Mouse (Mus musculus): ENCODE results near the gene Mrpl37. TPM values are rescaled to one million over a fixed set of nuclear protein-coding genes. Genes with fewer than 3 reads are reported as not detected.

Mrpl37 gene
- polyA plus RNA-seq, 1 experiment from 2014 or later: 38.6 TPM

- ATAC-seq (no peak), DNase-seq (no peak)
- no peaks in the 10 kb centered on the region for H3K27me3 ChIP-seq (ENCODE audit: insufficient read depth, low read length)
- H3K4me1 ChIP-seq (ENCODE audit: insufficient read depth): no peaks in the 10 kb centered on the region
- no peaks in the 10 kb centered on the region for H3K9me3 ChIP-seq (ENCODE audit: low read length)
- WGBS (ENCODE audit: insufficient replicate concordance): 69% methylated on average over 8 of the region's 8 CpGs
- no peak overlapping the region for H3K9ac ChIP-seq (replicated peaks)
- TF ChIP-seq EP300 (IDR thresholded peaks at IDR 0.05; ENCODE audit: low read depth) (no peak), CTCF (IDR thresholded peaks at IDR 0.05; ENCODE audit: low read depth) (no peak)
- peaks cover 14% of the 10 kb centered on the region for H3K36me3 ChIP-seq (replicated peaks; ENCODE audit: insufficient read depth, low read length)
- H3K4me2 ChIP-seq (ENCODE audit: low read depth, low read length): no peak overlapping the region
- no peak overlapping the region for H3K27ac ChIP-seq (ENCODE audit: low read depth)
- no peak overlapping the region for H3K4me3 ChIP-seq (ENCODE audit: low read depth, low read length)
Observed at GRCm38 (mm10) chr4:107026451-107026850, 40.2 kb downstream of the Mrpl37 start.

GRCm38 (mm10) chr4:107025369-107025768 lies 41.3 kb downstream of the Mrpl37 start:
- no peak for TF ChIP-seq CTCF (IDR thresholded peaks at IDR 0.05; ENCODE audit: low read depth)
- TF ChIP-seq EP300 (IDR thresholded peaks at IDR 0.05; ENCODE audit: low read depth): no peak
- H3K36me3 ChIP-seq (replicated peaks; ENCODE audit: insufficient read depth, low read length): peaks cover 6% of the 10 kb centered on the region; the same call in 1 of the 2 replicates
- 90% methylated on average over 5 of the region's 5 CpGs for WGBS (ENCODE audit: insufficient replicate concordance)
- DNase-seq (no peak), ATAC-seq (no peak)
- no peaks in the 10 kb centered on the region for H3K9me3 ChIP-seq (ENCODE audit: low read length)
- H3K9ac ChIP-seq (replicated peaks): no peak overlapping the region
- H3K27ac ChIP-seq (ENCODE audit: low read depth): no peak overlapping the region
- H3K27me3 ChIP-seq (ENCODE audit: insufficient read depth, low read length): no peaks in the 10 kb centered on the region
- H3K4me2 ChIP-seq (ENCODE audit: low read depth, low read length): no peak overlapping the region
- H3K4me3 ChIP-seq (ENCODE audit: low read depth, low read length): no peak overlapping the region
- H3K4me1 ChIP-seq (ENCODE audit: insufficient read depth): 0 out of 2 replicates have a peak, but pooled peaks cover 3% of the 10 kb centered on the region

- Histone ChIP-seq H3K4me1 (ENCODE audit: insufficient read depth) (peaks cover 7% of the 10 kb centered on the region; the same call in 1 of the 2 replicates), H3K4me3 (ENCODE audit: low read depth, low read length) (no peak overlapping the region), H3K9me3 (ENCODE audit: low read length) (no peaks in the 10 kb centered on the region), H3K9ac (replicated peaks) (no peak overlapping the region), H3K4me2 (ENCODE audit: low read depth, low read length) (no peak overlapping the region), H3K36me3 (replicated peaks; ENCODE audit: insufficient read depth, low read length) (peaks cover 5% of the 10 kb centered on the region; the same call in 1 of the 2 replicates), H3K27ac (ENCODE audit: low read depth) (no peak overlapping the region), H3K27me3 (ENCODE audit: insufficient read depth, low read length) (no peaks in the 10 kb centered on the region)
- ATAC-seq: no peak
- 90% methylated on average over 7 of the region's 7 CpGs for WGBS (ENCODE audit: insufficient replicate concordance)
- no peak for TF ChIP-seq EP300 (IDR thresholded peaks at IDR 0.05; ENCODE audit: low read depth)
- TF ChIP-seq CTCF (IDR thresholded peaks at IDR 0.05; ENCODE audit: low read depth): no peak
- no peak for DNase-seq
Observed at GRCm38 (mm10) chr4:107024899-107025298, 41.8 kb downstream of the Mrpl37 start.

- Histone ChIP-seq H3K27me3 (ENCODE audit: insufficient read depth, low read length) (no peaks in the 10 kb centered on the region), H3K9ac (replicated peaks) (no peak overlapping the region), H3K4me1 (ENCODE audit: insufficient read depth) (peaks cover 16% of the 10 kb centered on the region; the same call in 1 of the 2 replicates), H3K36me3 (replicated peaks; ENCODE audit: insufficient read depth, low read length) (no peaks in the 10 kb centered on the region), H3K9me3 (ENCODE audit: low read length) (no peaks in the 10 kb centered on the region), H3K4me2 (ENCODE audit: low read depth, low read length) (no peak overlapping the region), H3K4me3 (ENCODE audit: low read depth, low read length) (no peak overlapping the region), H3K27ac (ENCODE audit: low read depth) (no peak overlapping the region)
- no peak for ATAC-seq
- WGBS (ENCODE audit: insufficient replicate concordance): 82% methylated on average over 3 of the region's 3 CpGs
- TF ChIP-seq EP300 (IDR thresholded peaks at IDR 0.05; ENCODE audit: low read depth) (no peak), CTCF (IDR thresholded peaks at IDR 0.05; ENCODE audit: low read depth) (peak; percentile 5; the same call in 1 of the 2 replicates)
- no peak for DNase-seq
Observed at GRCm38 (mm10) chr4:107021464-107021863, 45.2 kb downstream of the Mrpl37 start.

GRCm38 (mm10) chr4:107020287-107021000 lies 46.2 kb downstream of the Mrpl37 start:
- DNase-seq: no peak

GRCm38 (mm10) chr4:107019027-107019426 lies 47.6 kb downstream of the Mrpl37 start:
- H3K27ac ChIP-seq (ENCODE audit: low read depth): no peak overlapping the region
- no peaks in the 10 kb centered on the region for H3K36me3 ChIP-seq (replicated peaks; ENCODE audit: insufficient read depth, low read length)
- WGBS (ENCODE audit: insufficient replicate concordance): 67% methylated on average over 7 of the region's 7 CpGs
- H3K4me3 ChIP-seq (ENCODE audit: low read depth, low read length): no peak overlapping the region
- DNase-seq: no peak
- H3K9ac ChIP-seq (replicated peaks): no peak overlapping the region
- no peak overlapping the region for H3K4me2 ChIP-seq (ENCODE audit: low read depth, low read length)
- TF ChIP-seq CTCF (IDR thresholded peaks at IDR 0.05; ENCODE audit: low read depth) (no peak), EP300 (IDR thresholded peaks at IDR 0.05; ENCODE audit: low read depth) (no peak)
- peaks cover 16% of the 10 kb centered on the region; the same call in 1 of the 2 replicates for H3K4me1 ChIP-seq (ENCODE audit: insufficient read depth)
- ATAC-seq: no peak
- H3K27me3 ChIP-seq (ENCODE audit: insufficient read depth, low read length): no peaks in the 10 kb centered on the region
- H3K9me3 ChIP-seq (ENCODE audit: low read length): no peaks in the 10 kb centered on the region

More at GRCm38 (mm10) chr4:107020287-107021000, 46.2 kb downstream of the Mrpl37 start:
- no peaks in the 10 kb centered on the region for H3K27me3 ChIP-seq (ENCODE audit: insufficient read depth, low read length)
- peak; percentile 75 for ATAC-seq
- TF ChIP-seq EP300 (IDR thresholded peaks at IDR 0.05; ENCODE audit: low read depth): no peak
- no peak for TF ChIP-seq CTCF (IDR thresholded peaks at IDR 0.05; ENCODE audit: low read depth)
- H3K4me2 ChIP-seq (ENCODE audit: low read depth, low read length): no peak overlapping the region
- no peak overlapping the region for H3K4me3 ChIP-seq (ENCODE audit: low read depth, low read length)
- no peak overlapping the region for H3K9ac ChIP-seq (replicated peaks)
- H3K4me1 ChIP-seq (ENCODE audit: insufficient read depth): peaks cover 16% of the 10 kb centered on the region; the same call in 1 of the 2 replicates
- no peaks in the 10 kb centered on the region for H3K9me3 ChIP-seq (ENCODE audit: low read length)
- H3K36me3 ChIP-seq (replicated peaks; ENCODE audit: insufficient read depth, low read length): no peaks in the 10 kb centered on the region
- WGBS (ENCODE audit: insufficient replicate concordance): 55% methylated on average over 5 of the region's 5 CpGs
- 0 out of 2 replicates have a peak overlapping the region, but pooled peaks have one; percentile 13 for H3K27ac ChIP-seq (ENCODE audit: low read depth)
